Mouse (Mus musculus) common myeloid progenitor, adult 5-6 weeks (primary cell): ENCODE measurements at regions not wholly inside any gene's neighbourhood (a gene's known extent, or its start where the extent isn't known, plus 50 kb on each side); places are given as distances from the start of the nearest gene placed in this dataset.
A peak's percentile ranks its signal among the peaks of the same experiment; 100 is the strongest.

Experiments
- ATAC-seq: replicated peaks from 2 replicates; pipeline ENCODE4 v1.8.0; 2016; ENCODE audit warnings: low read depth, mild to moderate bottlenecking, moderate TSS enrichment, inconsistent platforms; ENCODE audit not compliant: poor library complexity, severe bottlenecking

GRCm38 (mm10) chr16:87295727-87296126 is 58.3 kb upstream of the N6amt1 start:
- ATAC-seq: peak; percentile 68

- ATAC-seq: no peak
Observed at GRCm38 (mm10) chr16:87292826-87293225, 61.2 kb upstream of the N6amt1 start.

- ATAC-seq: no peak
Observed at GRCm38 (mm10) chr16:87291716-87292115, 62.3 kb upstream of the N6amt1 start.

- ATAC-seq: no peak
Observed at GRCm38 (mm10) chr16:87285639-87286038, 68.3 kb upstream of the N6amt1 start.

- ATAC-seq: peak; percentile 96
Observed at GRCm38 (mm10) chr16:87284835-87285510, 69.0 kb upstream of the N6amt1 start.

- ATAC-seq: no peak
Observed at GRCm38 (mm10) chr16:87278518-87278917, 75.5 kb upstream of the N6amt1 start.

GRCm38 (mm10) chr16:87272363-87272762 is 81.6 kb upstream of the N6amt1 start:
- peak; percentile 62 for ATAC-seq

GRCm38 (mm10) chr16:87267954-87268804 is 85.8 kb upstream of the N6amt1 start:
- ATAC-seq: no peak

GRCm38 (mm10) chr16:87267517-87267916 is 86.5 kb upstream of the N6amt1 start:
- no peak for ATAC-seq

- ATAC-seq: no peak
Observed at GRCm38 (mm10) chr16:87263571-87263970, 90.4 kb upstream of the N6amt1 start.

- ATAC-seq: no peak
Observed at GRCm38 (mm10) chr16:87263041-87263440, 90.9 kb upstream of the N6amt1 start.

- no peak for ATAC-seq
Observed at GRCm38 (mm10) chr16:87262497-87262896, 91.5 kb upstream of the N6amt1 start.

- ATAC-seq: no peak
Observed at GRCm38 (mm10) chr16:87261527-87261926, 92.5 kb upstream of the N6amt1 start.

GRCm38 (mm10) chr16:87254736-87255135 is 99.2 kb upstream of the N6amt1 start:
- ATAC-seq: no peak

- no peak for ATAC-seq
Observed at GRCm38 (mm10) chr16:87250531-87250930, 103.5 kb upstream of the N6amt1 start.

- ATAC-seq: peak; percentile 88
Observed at GRCm38 (mm10) chr16:87249903-87250302, 104.1 kb upstream of the N6amt1 start.

- ATAC-seq: 0 out of 2 replicates have a peak, but pooled peaks have one; percentile 53
Observed at GRCm38 (mm10) chr16:87248501-87249030, 105.4 kb upstream of the N6amt1 start.

- 0 out of 2 replicates have a peak, but pooled peaks have one; percentile 34 for ATAC-seq
Observed at GRCm38 (mm10) chr16:87245933-87246791, 107.8 kb upstream of the N6amt1 start.

- ATAC-seq: no peak
Observed at GRCm38 (mm10) chr16:87245441-87245840, 108.5 kb upstream of the N6amt1 start.

GRCm38 (mm10) chr16:87242027-87242426 is 112.0 kb upstream of the N6amt1 start:
- ATAC-seq: no peak
